Mouse (Mus musculus) megakaryocyte, embryonic 14.5 days (primary cell): ENCODE measurements at regions not wholly inside any gene's neighbourhood (a gene's known extent, or its start where the extent isn't known, plus 50 kb on each side); places are given as distances from the start of the nearest gene placed in this dataset.

Experiments used
- FLI1 ChIP-seq: IDR thresholded peaks from 2 replicates; pipeline ENCODE4 v1.6.1; 2012; ENCODE audit warnings: low read length, inconsistent platforms, mixed read lengths
- GATA1 ChIP-seq: IDR thresholded peaks from 3 replicates; pipeline ENCODE4 v1.6.1; 2012; ENCODE audit warnings: mixed read lengths, low read length, inconsistent platforms, borderline replicate concordance

DNA sequence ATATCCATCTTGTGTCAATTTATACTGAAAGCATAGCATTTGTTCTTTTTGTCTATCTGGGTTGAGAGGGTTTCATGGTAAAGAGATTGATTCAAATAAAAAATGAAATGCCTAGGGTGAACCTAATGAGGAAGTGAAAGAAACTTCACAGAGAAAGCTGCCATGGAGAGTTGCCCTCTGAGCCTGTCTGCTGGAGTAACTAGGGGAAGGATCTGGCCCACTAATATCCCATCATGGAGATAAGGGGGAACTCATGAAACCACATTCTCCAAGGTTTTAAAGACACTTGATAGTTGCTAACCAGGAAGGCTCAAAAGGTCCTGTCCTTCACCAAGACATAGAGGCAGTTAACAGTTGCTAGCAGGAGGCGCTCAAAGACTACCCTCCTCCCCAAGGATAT, 539.2 kb downstream of the Prim2 start:
- TF ChIP-seq GATA1, result no peak
- TF ChIP-seq FLI1, result no peak
